Mouse (Mus musculus): ENCODE results near the gene Olfr355. TPM values are rescaled to one million over a fixed set of nuclear protein-coding genes. Genes with fewer than 3 reads are reported as not detected.

Olfr355 gene
- not detected for polyA plus RNA-seq (2015; fragmentation: Illumina TruSeq; extraction: RNeasy Lipid Tissue Mini Kit (QIAGEN cat#74804); ENCODE audit: insufficient read depth, low read depth, low replicate concordance)

DNA sequence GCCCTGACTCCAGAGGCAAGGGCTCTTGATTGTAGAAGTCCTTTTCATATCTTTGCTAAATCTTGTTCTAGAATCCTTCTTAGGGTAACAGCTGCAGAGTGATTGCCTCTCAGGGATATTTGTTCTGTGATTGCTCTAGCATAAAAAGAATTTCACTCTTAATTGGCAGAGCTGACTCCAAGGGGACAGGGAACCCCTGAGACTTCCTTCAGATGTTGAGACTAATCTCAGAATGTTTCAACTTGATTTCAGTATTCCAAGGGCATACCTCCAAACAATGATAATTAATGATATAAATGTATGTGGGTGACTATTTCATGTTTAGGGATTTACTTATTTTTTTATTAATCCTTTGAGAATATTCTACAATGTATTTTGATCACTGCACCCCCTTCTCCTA is at the start of gene Olfr355:
Gene Olfr355, minus strand, starts transcription at position 101 of the 400 bp plus-strand sequence.

DNA sequence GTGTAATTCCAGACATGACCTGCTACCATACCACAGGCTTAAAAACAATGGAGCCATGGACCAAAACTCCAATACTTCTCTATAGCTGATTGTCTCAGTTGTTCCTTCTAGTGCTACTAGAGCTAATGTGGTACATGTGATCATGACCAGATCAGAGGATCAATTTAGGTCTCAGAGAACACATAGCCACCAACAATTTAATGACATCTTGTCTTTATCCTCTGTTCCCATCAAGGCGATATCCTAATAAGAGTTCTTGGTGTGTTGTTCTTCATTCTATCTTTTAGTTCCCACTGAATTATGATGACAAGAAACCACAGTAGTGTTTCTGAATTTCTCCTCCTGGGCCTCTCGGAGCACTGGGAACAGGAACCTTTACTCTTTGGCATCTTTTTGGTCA is 8.1 kb upstream of the Olfr355 start, which contains the start of gene Olfr356:
Gene Olfr356, plus strand, starts transcription at position 301 of the 400 bp plus-strand sequence.

GRCm38 (mm10) chr2:36905380-36905779 is 23.3 kb downstream of the Olfr355 start, which contains the start of gene Olfr354:
Gene Olfr354, plus strand, starts transcription at chr2:36905680.

GRCm38 (mm10) chr2:36892836-36893235 is 35.9 kb downstream of the Olfr355 start, which contains the start of gene Olfr353:
Gene Olfr353, minus strand, starts transcription at chr2:36892936.

Other genes with a start within 250 kb of the Olfr355 start
- gene Olfr346, start 243.1 kb downstream of the Olfr355 start, polyA plus RNA-seq (2015; fragmentation: Illumina TruSeq; extraction: RNeasy Lipid Tissue Mini Kit (QIAGEN cat#74804); ENCODE audit: insufficient read depth, low read depth, low replicate concordance) = not detected
- not detected for gene Olfr347, start 197.0 kb downstream of the Olfr355 start, polyA plus RNA-seq (2015; fragmentation: Illumina TruSeq; extraction: RNeasy Lipid Tissue Mini Kit (QIAGEN cat#74804); ENCODE audit: insufficient read depth, low read depth, low replicate concordance)
- gene Olfr348, start 144.6 kb downstream of the Olfr355 start, polyA plus RNA-seq (2015; fragmentation: Illumina TruSeq; extraction: RNeasy Lipid Tissue Mini Kit (QIAGEN cat#74804); ENCODE audit: insufficient read depth, low read depth, low replicate concordance) = not detected
- not detected for gene Olfr50, start 138.4 kb downstream of the Olfr355 start, polyA plus RNA-seq (2015; fragmentation: Illumina TruSeq; extraction: RNeasy Lipid Tissue Mini Kit (QIAGEN cat#74804); ENCODE audit: insufficient read depth, low read depth, low replicate concordance)
- not detected for gene Olfr3, start 111.9 kb downstream of the Olfr355 start, polyA plus RNA-seq (2015; fragmentation: Illumina TruSeq; extraction: RNeasy Lipid Tissue Mini Kit (QIAGEN cat#74804); ENCODE audit: insufficient read depth, low read depth, low replicate concordance)
- gene Olfr350, start 82.6 kb downstream of the Olfr355 start, polyA plus RNA-seq (2015; fragmentation: Illumina TruSeq; extraction: RNeasy Lipid Tissue Mini Kit (QIAGEN cat#74804); ENCODE audit: insufficient read depth, low read depth, low replicate concordance) = not detected
- not detected for gene Olfr351, start 66.2 kb downstream of the Olfr355 start, polyA plus RNA-seq (2015; fragmentation: Illumina TruSeq; extraction: RNeasy Lipid Tissue Mini Kit (QIAGEN cat#74804); ENCODE audit: insufficient read depth, low read depth, low replicate concordance)
- not detected for gene Olfr352, start 60.4 kb downstream of the Olfr355 start, polyA plus RNA-seq (2015; fragmentation: Illumina TruSeq; extraction: RNeasy Lipid Tissue Mini Kit (QIAGEN cat#74804); ENCODE audit: insufficient read depth, low read depth, low replicate concordance)
- gene Olfr353, start 36.0 kb downstream of the Olfr355 start, polyA plus RNA-seq (2015; fragmentation: Illumina TruSeq; extraction: RNeasy Lipid Tissue Mini Kit (QIAGEN cat#74804); ENCODE audit: insufficient read depth, low read depth, low replicate concordance) = not detected
- not detected for gene Olfr354, start 23.2 kb downstream of the Olfr355 start, polyA plus RNA-seq (2015; fragmentation: Illumina TruSeq; extraction: RNeasy Lipid Tissue Mini Kit (QIAGEN cat#74804); ENCODE audit: insufficient read depth, low read depth, low replicate concordance)
- not detected for gene Olfr356, start 8.2 kb upstream of the Olfr355 start, polyA plus RNA-seq (2015; fragmentation: Illumina TruSeq; extraction: RNeasy Lipid Tissue Mini Kit (QIAGEN cat#74804); ENCODE audit: insufficient read depth, low read depth, low replicate concordance)
- not detected for gene Olfr357, start 64.9 kb upstream of the Olfr355 start, polyA plus RNA-seq (2015; fragmentation: Illumina TruSeq; extraction: RNeasy Lipid Tissue Mini Kit (QIAGEN cat#74804); ENCODE audit: insufficient read depth, low read depth, low replicate concordance)
- gene Olfr358, start 80.4 kb upstream of the Olfr355 start, polyA plus RNA-seq (2015; fragmentation: Illumina TruSeq; extraction: RNeasy Lipid Tissue Mini Kit (QIAGEN cat#74804); ENCODE audit: insufficient read depth, low read depth, low replicate concordance) = not detected
- gene Olfr360, start 136.8 kb upstream of the Olfr355 start, polyA plus RNA-seq (2015; fragmentation: Illumina TruSeq; extraction: RNeasy Lipid Tissue Mini Kit (QIAGEN cat#74804); ENCODE audit: insufficient read depth, low read depth, low replicate concordance) = not detected
- not detected for gene Olfr361, start 160.4 kb upstream of the Olfr355 start, polyA plus RNA-seq (2015; fragmentation: Illumina TruSeq; extraction: RNeasy Lipid Tissue Mini Kit (QIAGEN cat#74804); ENCODE audit: insufficient read depth, low read depth, low replicate concordance)
- not detected for gene Olfr362, start 189.0 kb upstream of the Olfr355 start, polyA plus RNA-seq (2015; fragmentation: Illumina TruSeq; extraction: RNeasy Lipid Tissue Mini Kit (QIAGEN cat#74804); ENCODE audit: insufficient read depth, low read depth, low replicate concordance)
- gene Olfr364-ps1, start 210.4 kb upstream of the Olfr355 start, polyA plus RNA-seq (2015; fragmentation: Illumina TruSeq; extraction: RNeasy Lipid Tissue Mini Kit (QIAGEN cat#74804); ENCODE audit: insufficient read depth, low read depth, low replicate concordance) = not detected